Mouse (Mus musculus): ENCODE results near the gene Zfp74. TPM values are rescaled to one million over a fixed set of nuclear protein-coding genes. Genes with fewer than 3 reads are reported as not detected.

Zfp74 gene
- 10 to 100 TPM in 1 of 2 experiments, 1 to 10 TPM in 1; 3.8 to 12.7 TPM for polyA plus RNA-seq (2017; shearing (Covaris generic))

GRCm38 (mm10) chr7:29953513-29954401 lies at the start of gene Zfp74:
TSS of gene Zfp74 (minus strand) at chr7:29954089.

DNA sequence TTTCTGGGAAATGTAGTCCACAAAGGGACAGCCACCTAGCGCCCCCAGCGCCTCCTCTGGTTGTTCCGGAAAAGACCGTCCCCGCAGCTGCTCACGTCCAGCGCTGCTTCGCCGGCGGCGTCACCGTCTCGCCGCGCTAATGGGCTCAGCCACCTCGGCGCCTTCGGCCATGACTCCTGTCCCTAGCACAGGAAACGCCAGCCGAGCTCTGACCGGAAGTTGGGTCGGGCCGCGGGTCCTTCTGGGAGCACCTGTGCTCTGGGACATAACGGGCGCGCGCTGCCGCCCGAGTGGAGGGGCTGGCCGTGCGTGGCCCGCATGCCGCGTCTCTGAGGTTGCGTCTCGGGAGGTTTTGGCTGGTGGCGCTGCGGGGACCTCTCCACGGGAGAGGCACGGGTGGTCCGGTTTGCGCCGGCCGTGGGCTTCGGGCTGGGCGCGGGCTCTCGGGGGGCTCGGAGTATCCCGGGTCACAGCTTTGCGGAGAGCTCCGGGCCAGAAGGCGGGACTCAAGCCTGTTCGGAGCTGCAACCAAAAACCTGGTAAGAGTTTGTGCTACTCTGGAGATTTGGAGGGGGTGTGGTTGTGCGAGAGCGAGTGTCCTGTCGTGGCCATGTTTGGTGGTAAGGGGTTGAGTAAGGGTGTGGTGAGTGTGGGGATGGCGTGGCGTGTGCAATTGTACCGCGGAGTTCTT lies 29.9 kb upstream of the Zfp74 start, which contains the start of gene Zfp568:
Gene Zfp568 (plus strand): TSS at position 266 of the 691 bp plus-strand sequence.

GRCm38 (mm10) chr7:29908130-29908950 lies 45.5 kb downstream of the Zfp74 start, which contains the start of gene Zfp383:
TSS of gene Zfp383 (plus strand) at chr7:29908223.

DNA sequence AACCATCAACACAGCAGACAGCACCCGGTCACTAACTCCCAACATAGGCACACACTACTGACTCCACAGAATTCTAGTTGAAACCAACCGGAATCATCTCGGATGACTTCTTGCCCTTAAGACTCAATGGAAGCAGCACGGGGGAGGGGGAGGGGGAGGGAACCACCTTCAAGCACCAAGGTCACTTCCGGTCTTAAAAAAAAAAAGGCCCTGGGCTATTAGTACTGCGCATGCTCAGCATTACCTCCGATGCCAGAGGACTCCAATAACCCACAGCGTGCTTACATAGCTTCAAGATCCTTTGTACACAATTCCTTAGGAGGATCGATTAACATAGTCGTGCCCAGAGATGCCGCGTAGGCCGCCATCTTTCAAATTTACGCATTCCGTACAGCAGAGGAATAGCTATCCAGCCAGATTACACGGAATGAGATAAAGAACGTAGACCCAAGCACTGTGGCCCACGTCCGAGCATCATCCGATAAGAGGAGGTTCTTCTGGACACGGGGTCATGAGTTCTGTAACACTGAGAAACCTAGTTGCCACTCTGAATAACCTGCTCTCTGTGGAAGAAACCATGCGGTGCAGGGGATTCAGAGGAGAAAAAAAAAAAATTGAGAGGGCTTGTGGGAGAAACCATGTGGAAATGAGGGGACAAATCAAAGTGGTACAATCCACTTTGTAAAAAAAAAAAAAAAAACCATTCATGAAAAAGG lies 47.8 kb downstream of the Zfp74 start, which contains the start of gene Zfp27:
Gene Zfp27 (minus strand): TSS at position 607 of the 716 bp plus-strand sequence.

Other genes with a start within 250 kb of the Zfp74 start
- gene Catsperg2, start 227.1 kb downstream of the Zfp74 start, polyA plus RNA-seq (2017; shearing (Covaris generic)) = under 1 TPM in 1 of 2 experiments, not detected in 1; 0.82 TPM
- 10 to 100 TPM; 14.7 to 18.3 TPM for gene Zfp84, start 185.5 kb downstream of the Zfp74 start, polyA plus RNA-seq (2017; shearing (Covaris generic))
- 1 to 10 TPM in 1 of 2 experiments, under 1 TPM in 1; 0.47 to 1.1 TPM for gene Zfp30, start 170.1 kb downstream of the Zfp74 start, polyA plus RNA-seq (2017; shearing (Covaris generic))
- gene Zfp790, start 138.0 kb downstream of the Zfp74 start, polyA plus RNA-seq (2017; shearing (Covaris generic)) = 10 to 100 TPM; 16.6 to 17.6 TPM
- 1 to 10 TPM; 4.4 to 7.5 TPM for gene Zfp940, start 100.4 kb downstream of the Zfp74 start, polyA plus RNA-seq (2017; shearing (Covaris generic))
- gene Zfp420, start 94.1 kb downstream of the Zfp74 start, polyA plus RNA-seq (2017; shearing (Covaris generic)) = 1 to 10 TPM; 5.2 to 5.4 TPM
- 1 to 10 TPM; 3.2 to 4.5 TPM for gene Zfp27, start 47.5 kb downstream of the Zfp74 start, polyA plus RNA-seq (2017; shearing (Covaris generic))
- gene Zfp383, start 45.9 kb downstream of the Zfp74 start, polyA plus RNA-seq (2017; shearing (Covaris generic)) = 1 to 10 TPM in 1 of 2 experiments, under 1 TPM in 1; 0.84 to 1.0 TPM
- 1 to 10 TPM; 6.8 to 9.1 TPM for gene Zfp568, start 29.9 kb upstream of the Zfp74 start, polyA plus RNA-seq (2017; shearing (Covaris generic))
- gene Zfp14, start 97.3 kb upstream of the Zfp74 start, polyA plus RNA-seq (2017; shearing (Covaris generic)) = 1 to 10 TPM; 1.6 to 5.0 TPM
- gene Zfp82, start 118.8 kb upstream of the Zfp74 start, polyA plus RNA-seq (2017; shearing (Covaris generic)) = 1 to 10 TPM; 4.3 to 8.9 TPM
- gene Gm26920, start 136.3 kb upstream of the Zfp74 start, polyA plus RNA-seq (2017; shearing (Covaris generic)) = 1 to 10 TPM in 1 of 2 experiments, not detected in 1; 4.2 TPM
- gene Zfp566, start 136.4 kb upstream of the Zfp74 start, polyA plus RNA-seq (2017; shearing (Covaris generic)) = 10 to 100 TPM in 1 of 2 experiments, 1 to 10 TPM in 1; 7.9 to 11.2 TPM
- 10 to 100 TPM; 62.3 to 66.4 TPM for gene Zfp260, start 140.7 kb upstream of the Zfp74 start, polyA plus RNA-seq (2017; shearing (Covaris generic))
- gene Zfp382, start 167.9 kb upstream of the Zfp74 start, polyA plus RNA-seq (2017; shearing (Covaris generic)) = 1 to 10 TPM; 5.0 to 7.0 TPM
- 10 to 100 TPM; 21.8 to 37.9 TPM for gene Zfp146, start 215.7 kb upstream of the Zfp74 start, polyA plus RNA-seq (2017; shearing (Covaris generic))
- gene Cox7a1, start 230.1 kb upstream of the Zfp74 start, polyA plus RNA-seq (2017; shearing (Covaris generic)) = under 1 TPM; 0.64 to 0.74 TPM
- gene Capns1, start 244.7 kb upstream of the Zfp74 start, polyA plus RNA-seq (2017; shearing (Covaris generic)) = 10 to 100 TPM; 96.1 to 96.6 TPM